Mouse (Mus musculus): ENCODE data around the gene Mgll.

DNA sequence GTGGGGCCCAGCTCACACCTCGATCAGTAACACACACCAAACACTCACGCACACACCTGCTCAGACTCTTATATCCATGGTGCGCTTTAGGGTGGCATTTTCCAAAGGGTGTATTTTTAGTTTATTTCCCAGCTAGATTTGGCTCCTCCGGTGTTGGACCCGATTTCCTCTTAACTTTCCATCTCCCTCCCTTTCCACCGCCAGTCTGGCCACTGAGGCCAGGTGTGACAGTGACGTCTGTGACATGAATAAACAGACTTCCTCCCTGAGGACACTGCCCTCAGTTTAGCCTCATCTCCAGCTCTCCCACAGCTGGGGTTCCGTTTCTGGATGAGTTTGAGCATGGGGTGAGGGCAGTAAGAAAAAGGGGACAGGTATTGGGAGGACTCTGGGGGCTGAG is 52.8 kb downstream of the Mgll start:
- TF ChIP-seq CTCF (IDR thresholded peaks at IDR 0.05; ENCODE audit: control insufficient read depth, insufficient read depth, low read length), result no peak
- no peak for TF ChIP-seq POLR2A (IDR thresholded peaks at IDR 0.05; ENCODE audit: borderline replicate concordance, control insufficient read depth, low read depth, low read length)
